Mouse (Mus musculus) bone marrow, adult 2 months (tissue): ENCODE data around the gene Psmb3. TPM values are rescaled to one million over a fixed set of nuclear protein-coding genes. Genes with fewer than 3 reads are reported as not detected.

Source experiments
- H3K27ac ChIP-seq: fragments of 200-500 bp; 2 replicates; pipeline ENCODE4 v1.5.1; 2012; ENCODE audit warnings: low read depth, mild to moderate bottlenecking, control low read depth, inconsistent platforms, low read length; ENCODE audit not compliant: control insufficient read depth, poor library complexity, insufficient read depth
- H3K4me1 ChIP-seq: fragments of 200-500 bp; 2 replicates; pipeline ENCODE4 v1.6.1; 2011; ENCODE audit warnings: low read length; ENCODE audit not compliant: control insufficient read depth, insufficient read depth
- H3K4me3 ChIP-seq: fragments of 200-500 bp; replicated peaks from 2 replicates; pipeline ENCODE3; 2011; ENCODE audit warnings: mild to moderate bottlenecking, low read depth, low read length, control low read depth; ENCODE audit not compliant: control insufficient read depth
- CTCF ChIP-seq: fragments of 200-500 bp; IDR thresholded peaks from 2 replicates; pipeline ENCODE4 v1.5.1; 2011; ENCODE audit warnings: low read length, control low read depth; ENCODE audit not compliant: control insufficient read depth, insufficient read depth
- POLR2A ChIP-seq: fragments of 200-500 bp; IDR thresholded peaks from 2 replicates; pipeline ENCODE4 v1.6.1; 2011; ENCODE audit warnings: low read depth, mild to moderate bottlenecking, control low read depth, low read length, borderline replicate concordance; ENCODE audit not compliant: control insufficient read depth
- WGBS: fragments of 180-500 bp; shearing (Covaris S2); methylation state at CpG from one replicate; pipeline ENCODE4 v1.1.7; 2018; 5-methylcytosine and 5-hydroxymethylcytosine counted together
- polyA plus RNA-seq: library from polyadenylated mRNA; stranded (reverse); fragments of >200 nt; gene quantifications from 2 replicates; pipeline ENCODE4 v1.2.4, GENCODE M21; 2011; ENCODE audit warnings: low replicate concordance; ENCODE audit not compliant: missing spikeins, insufficient read depth, insufficient read length

Psmb3 gene
- polyA plus RNA-seq, 1 experiment, result 152 TPM

DNA sequence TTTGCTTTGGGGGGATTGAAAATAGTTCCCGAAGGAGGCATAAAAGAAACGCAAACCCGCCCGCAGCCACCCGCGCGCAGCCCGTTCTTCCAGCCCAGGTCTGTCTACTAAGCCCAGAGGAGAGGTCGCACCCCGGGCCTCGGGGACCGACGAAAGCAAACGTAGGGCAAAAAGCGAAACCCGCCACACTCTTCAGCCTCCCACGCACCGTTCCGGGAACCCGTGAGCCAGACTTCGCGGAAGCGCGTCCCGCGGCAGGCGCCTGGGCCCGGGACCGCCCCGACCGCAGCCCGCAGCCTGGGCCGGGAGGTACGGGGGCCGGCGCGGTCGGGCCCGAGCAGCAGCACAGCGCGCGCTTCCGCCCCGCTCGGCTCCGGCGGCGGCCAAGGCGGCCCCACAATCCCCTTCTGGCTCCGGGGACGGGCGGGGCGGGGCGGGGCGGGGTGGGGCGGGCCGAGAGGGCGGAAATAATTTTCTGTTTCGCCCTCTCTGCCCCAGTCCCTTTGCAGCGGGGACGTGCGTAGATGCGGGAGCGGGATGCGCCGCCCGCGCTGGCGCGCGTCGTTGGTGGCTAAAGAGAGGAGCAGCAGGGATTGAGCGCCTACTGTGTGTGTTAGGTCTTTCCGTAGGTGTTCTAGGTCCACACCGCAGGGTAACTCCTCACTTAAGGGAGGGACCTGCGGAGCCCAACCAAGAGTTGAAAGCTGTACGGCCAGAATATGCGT lies 43.0 kb upstream of the Psmb3 start:
- peaks cover 1% of the 10 kb centered on the region; the same call in 1 of the 2 replicates for H3K4me1 ChIP-seq
- H3K4me3 ChIP-seq, result peak overlapping the region; percentile 75
- under 1% methylated on average over 78 of the region's 78 CpGs for WGBS
- H3K27ac ChIP-seq, result peak overlapping the region; percentile 93
- TF ChIP-seq CTCF (no peak), POLR2A (peak; percentile 50; the same call in 1 of the 2 replicates)

DNA sequence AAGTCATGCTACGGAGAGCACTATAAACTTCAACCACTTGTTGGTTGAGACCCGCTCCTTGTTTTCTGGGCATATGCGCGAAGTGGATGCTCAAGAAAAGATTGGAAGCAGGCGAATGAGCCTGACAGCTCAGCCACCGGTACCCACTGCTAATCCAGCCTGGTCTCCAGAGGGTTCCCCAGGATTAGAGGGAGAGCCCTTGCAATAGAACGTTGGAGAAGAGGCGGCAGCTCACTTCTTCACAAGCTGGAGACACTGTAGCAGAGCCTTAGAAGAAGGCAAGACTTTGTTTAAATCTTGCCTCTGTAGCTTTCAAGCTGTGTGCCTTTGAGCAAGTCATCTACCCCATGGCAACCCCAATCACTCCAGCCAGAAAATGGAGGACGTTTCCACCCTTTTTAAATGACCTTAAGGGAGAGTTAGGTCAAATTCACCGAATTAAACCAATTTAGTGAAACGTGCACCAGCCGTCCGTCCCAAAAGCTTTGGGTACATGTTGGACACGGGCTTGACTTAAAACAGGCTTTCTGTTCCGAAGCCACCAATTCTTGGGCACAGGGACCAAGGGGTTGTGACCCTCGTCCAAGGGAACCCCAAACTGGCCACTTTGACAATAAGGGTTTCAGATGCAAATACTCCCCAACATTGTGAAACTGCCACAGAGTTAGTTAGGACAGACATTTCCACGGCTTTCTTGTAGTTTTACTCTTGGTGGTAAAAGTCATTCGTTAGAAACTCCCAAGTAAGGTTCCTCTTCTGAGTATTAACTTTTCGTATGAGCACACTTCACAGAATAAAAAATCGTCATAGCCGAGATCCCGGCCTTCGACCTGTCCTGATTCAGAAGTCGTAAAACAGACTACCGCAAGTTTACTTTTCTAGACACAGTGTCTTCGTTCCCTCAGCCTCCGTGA lies 42.2 kb upstream of the Psmb3 start:
- peaks cover 1% of the 10 kb centered on the region; the same call in 1 of the 2 replicates for H3K4me1 ChIP-seq
- peak overlapping the region; percentile 75 for H3K4me3 ChIP-seq
- H3K27ac ChIP-seq, result peak overlapping the region; percentile 82
- 1% methylated on average over 27 of the region's 27 CpGs for WGBS
- no peak for TF ChIP-seq CTCF
- no peak for TF ChIP-seq POLR2A

DNA sequence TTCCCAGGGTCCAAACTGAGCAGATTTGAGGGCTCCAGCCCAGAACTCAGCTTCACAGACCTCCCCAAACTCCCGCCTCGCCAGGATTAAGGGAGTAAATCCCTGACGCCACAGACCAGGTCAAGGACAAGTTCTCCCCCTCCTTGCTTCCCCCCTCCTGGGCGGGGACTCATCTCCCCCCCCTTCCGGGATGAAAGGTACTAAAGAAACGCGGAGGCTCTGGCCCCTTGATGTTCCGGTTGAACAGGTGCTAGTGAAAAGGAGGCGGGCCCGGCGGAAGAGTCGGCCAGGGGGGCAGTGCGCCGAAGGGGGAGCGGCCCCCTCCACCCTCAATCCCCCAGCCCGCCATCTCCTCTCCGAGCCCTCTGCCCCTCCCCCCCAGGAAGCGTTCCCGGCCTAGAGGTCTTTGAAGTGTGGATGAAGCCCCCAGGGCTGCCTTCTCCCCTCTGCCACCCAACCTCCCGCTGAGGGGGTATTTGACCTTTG lies 41.5 kb upstream of the Psmb3 start:
- peaks cover 1% of the 10 kb centered on the region; the same call in 1 of the 2 replicates for H3K4me1 ChIP-seq
- under 1% methylated on average over 20 of the region's 20 CpGs for WGBS
- TF ChIP-seq POLR2A (no peak), CTCF (no peak)
- peak overlapping the region; percentile 39 for H3K4me3 ChIP-seq
- H3K27ac ChIP-seq, result peak overlapping the region; percentile 82

DNA sequence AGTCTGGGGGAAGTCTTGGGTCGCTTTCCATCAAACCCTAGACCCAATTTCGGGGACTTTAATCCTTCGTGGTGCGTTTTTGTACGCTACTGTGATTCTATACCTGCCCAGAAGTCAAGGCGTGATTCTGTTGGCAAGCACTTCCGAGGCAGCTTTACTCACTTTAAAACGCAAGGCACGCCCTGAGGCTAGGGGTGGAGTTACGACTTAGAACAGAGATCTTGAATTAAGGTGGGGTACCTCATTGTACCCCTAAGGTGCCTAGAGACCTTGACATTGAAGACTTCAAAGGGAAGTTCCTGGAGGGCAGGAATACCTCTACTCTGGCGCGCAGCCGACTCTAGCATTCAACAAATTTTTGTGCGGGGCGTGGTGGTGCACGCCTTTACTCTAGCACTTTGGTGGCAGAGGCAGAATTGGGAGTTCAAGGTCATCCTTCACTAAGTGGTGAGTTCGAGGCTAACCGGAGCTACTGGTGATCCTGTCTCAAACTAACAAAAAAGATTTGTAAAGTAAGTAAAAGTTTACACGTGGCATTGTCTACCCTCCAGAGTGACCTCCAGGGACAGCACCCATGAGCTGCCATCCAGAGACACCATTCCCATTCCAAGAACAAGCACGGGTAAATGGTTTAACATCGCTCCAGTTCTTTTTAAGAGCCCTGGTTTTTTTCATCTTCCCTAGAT lies 40.8 kb upstream of the Psmb3 start:
- no peaks in the 10 kb centered on the region; the same call in 1 of the 2 replicates for H3K4me1 ChIP-seq
- TF ChIP-seq POLR2A (no peak), CTCF (no peak)
- peak overlapping the region; percentile 62 for H3K4me3 ChIP-seq
- peak overlapping the region; percentile 82 for H3K27ac ChIP-seq
- WGBS, result 1% methylated on average over 21 of the region's 21 CpGs

DNA sequence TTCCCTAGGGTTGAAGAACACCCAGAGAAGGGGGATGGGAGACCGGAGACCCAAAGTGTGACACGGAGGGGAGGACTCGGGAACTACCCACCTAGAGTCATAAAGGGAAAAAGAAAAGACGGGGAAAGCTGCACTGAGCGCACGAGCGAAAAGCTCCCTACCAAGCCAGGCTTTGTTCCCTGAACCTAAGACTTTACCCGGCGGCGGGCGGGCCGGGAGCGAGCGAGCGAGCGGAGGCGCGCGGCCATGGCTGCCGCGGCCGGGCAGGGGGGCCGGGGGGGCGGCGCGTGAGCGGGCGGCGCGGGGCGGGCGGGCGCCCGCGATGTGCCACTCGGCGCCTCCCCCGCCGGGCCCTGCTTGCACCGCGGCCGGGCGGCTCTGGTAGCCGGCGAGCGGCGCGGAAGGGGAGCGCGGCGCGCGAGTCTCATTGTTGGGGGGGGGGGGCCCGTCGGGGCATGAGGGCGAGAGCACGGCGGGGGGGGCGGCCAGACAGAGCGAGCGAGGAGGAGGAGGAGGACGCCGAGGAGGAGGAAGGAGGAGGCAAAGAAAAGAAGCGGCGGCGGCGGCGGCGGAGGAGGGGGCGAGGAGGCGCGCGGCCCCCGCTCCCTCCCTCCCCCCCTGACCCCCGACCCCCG lies 40.2 kb upstream of the Psmb3 start, which contains the start of gene Mllt6:
Mllt6 (plus strand) TSS at position 522 of the 635 bp plus-strand sequence.
- peak within 1 kb of the TSS; percentile 56 for H3K27ac ChIP-seq
- TF ChIP-seq POLR2A, result no peak
- no peak for TF ChIP-seq CTCF
- no peaks in the 10 kb centered on the region; the same call in 1 of the 2 replicates for H3K4me1 ChIP-seq
- peak within 1 kb of the TSS; percentile 68 for H3K4me3 ChIP-seq
- 4% methylated on average over 55 of the region's 76 CpGs for WGBS

DNA sequence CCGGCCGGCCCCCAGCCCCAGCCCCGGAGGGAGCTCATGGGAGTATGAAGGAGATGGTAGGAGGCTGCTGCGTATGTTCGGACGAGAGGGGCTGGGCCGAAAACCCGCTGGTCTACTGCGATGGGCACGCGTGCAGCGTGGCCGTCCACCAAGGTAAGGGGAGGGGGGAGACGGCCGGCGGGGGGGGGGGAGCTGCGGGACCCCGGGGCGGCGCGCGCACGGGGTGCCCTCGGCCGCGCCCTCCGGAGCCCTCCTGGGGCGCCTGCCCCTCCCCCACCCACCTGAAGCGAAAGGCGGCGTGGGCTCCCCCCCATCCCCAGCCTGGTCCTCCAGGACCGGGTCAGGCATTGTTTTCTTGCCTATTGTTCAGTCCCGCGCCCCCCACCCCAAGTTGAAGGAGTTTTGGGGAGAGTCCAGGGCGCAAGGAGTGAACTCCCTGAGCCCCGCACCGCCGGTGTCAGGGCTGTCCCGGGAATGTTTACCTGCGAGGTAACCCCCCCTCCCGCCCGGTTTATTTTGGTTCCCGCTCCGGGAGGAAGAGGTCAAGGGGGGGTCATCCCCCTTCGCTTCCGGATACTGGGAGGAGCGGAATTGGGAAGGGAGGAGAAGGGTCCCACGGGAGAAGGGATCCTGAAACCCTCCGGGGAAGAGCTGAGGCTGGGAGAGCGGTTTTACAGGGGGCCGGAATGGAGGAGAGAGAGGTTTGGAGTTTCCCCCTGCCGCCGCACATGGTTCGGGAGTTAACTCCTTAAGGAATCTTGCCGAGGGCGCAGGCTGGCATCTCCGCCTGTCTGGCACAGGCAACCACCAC lies 39.5 kb upstream of the Psmb3 start:
- WGBS, result 2% methylated on average over 41 of the region's 57 CpGs
- Histone ChIP-seq H3K4me3 (peak overlapping the region; percentile 68), H3K4me1 (no peaks in the 10 kb centered on the region; the same call in 1 of the 2 replicates), H3K27ac (peak overlapping the region; percentile 29; the same call in 1 of the 2 replicates)
- no peak for TF ChIP-seq CTCF
- TF ChIP-seq POLR2A, result no peak

DNA sequence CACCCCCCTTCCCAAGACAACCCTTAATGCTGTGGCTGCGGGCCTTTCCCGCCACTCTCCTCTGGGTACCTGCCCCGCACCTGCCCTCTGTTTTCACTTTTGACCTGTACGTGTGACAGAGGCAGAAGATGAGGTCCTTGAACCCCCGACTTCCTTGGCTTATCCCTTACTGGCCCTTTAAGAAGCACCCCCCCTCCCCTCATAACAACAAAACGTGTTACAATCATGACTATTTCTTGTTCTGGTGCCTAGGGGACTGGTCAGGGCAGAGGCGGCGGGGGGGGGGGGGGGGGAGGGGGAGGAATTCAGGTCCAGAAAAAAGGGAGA lies 38.9 kb upstream of the Psmb3 start:
- TF ChIP-seq POLR2A (no peak), CTCF (no peak)
- Histone ChIP-seq H3K4me1 (no peaks in the 10 kb centered on the region; the same call in 1 of the 2 replicates), H3K4me3 (peak overlapping the region; percentile 41), H3K27ac (no peak overlapping the region)
- 4% methylated on average over 8 of the region's 8 CpGs for WGBS
